Mouse (Mus musculus): ENCODE data around the gene Pilra. TPM values are rescaled to one million over a fixed set of nuclear protein-coding genes. Genes with fewer than 3 reads are reported as not detected.
A peak's percentile ranks its signal among the peaks of the same experiment; 100 is the strongest.

The Pilra gene
- total and polyA plus RNA-seq, 2 experiments from 2014 or later = 0.09 TPM; not detected in 1

- Histone ChIP-seq H3K27me3 (ENCODE audit: insufficient read depth, low read length) (no peaks in the 10 kb centered on the region), H3K27ac (ENCODE audit: low read depth, low read length) (no peak overlapping the region), H3K9ac (replicated peaks; ENCODE audit: low read length, poor library complexity, severe bottlenecking) (no peak overlapping the region), H3K9me3 (ENCODE audit: low read length) (no peaks in the 10 kb centered on the region), H3K4me2 (ENCODE audit: low read depth, low read length, poor library complexity, severe bottlenecking) (no peak overlapping the region), H3K4me1 (ENCODE audit: insufficient read depth, low read length) (no peaks in the 10 kb centered on the region), H3K36me3 (ENCODE audit: insufficient read depth, low read length) (no peaks in the 10 kb centered on the region), H3K4me3 (ENCODE audit: low read depth, low read length) (no peak overlapping the region)
- ATAC-seq (ENCODE audit: low FRiP score) = no peak
- no peak for DNase-seq (ENCODE audit: low spot score)
- 95% methylated on average over 2 of the region's 2 CpGs for WGBS
- TF ChIP-seq CTCF (IDR thresholded peaks at IDR 0.05) = no peak
Observed at GRCm38 (mm10) chr5:137825971-137826370, 10.1 kb downstream of the Pilra start.

- TF ChIP-seq CTCF (IDR thresholded peaks at IDR 0.05) = no peak
- WGBS = 89% methylated on average over 3 of the region's 3 CpGs
Observed at GRCm38 (mm10) chr5:137825030-137825429, 11.1 kb downstream of the Pilra start.

GRCm38 (mm10) chr5:137823455-137824045, 12.5 kb downstream of the Pilra start:
- H3K36me3 ChIP-seq (ENCODE audit: insufficient read depth, low read length) = no peaks in the 10 kb centered on the region
- ATAC-seq (ENCODE audit: low FRiP score) = no peak
- TF ChIP-seq CTCF (IDR thresholded peaks at IDR 0.05) = no peak
- 91% methylated on average over 6 of the region's 6 CpGs for WGBS
- H3K27ac ChIP-seq (ENCODE audit: low read depth, low read length) = no peak overlapping the region
- H3K4me3 ChIP-seq (ENCODE audit: low read depth, low read length) = no peak overlapping the region
- H3K9me3 ChIP-seq (ENCODE audit: low read length) = no peaks in the 10 kb centered on the region
- no peak for DNase-seq (ENCODE audit: low spot score)
- H3K4me1 ChIP-seq (ENCODE audit: insufficient read depth, low read length) = no peaks in the 10 kb centered on the region
- H3K27me3 ChIP-seq (ENCODE audit: insufficient read depth, low read length) = no peaks in the 10 kb centered on the region
- no peak overlapping the region for H3K4me2 ChIP-seq (ENCODE audit: low read depth, low read length, poor library complexity, severe bottlenecking)
- no peak overlapping the region for H3K9ac ChIP-seq (replicated peaks; ENCODE audit: low read length, poor library complexity, severe bottlenecking)

More at GRCm38 (mm10) chr5:137825030-137825429, 11.1 kb downstream of the Pilra start:
- ATAC-seq (ENCODE audit: low FRiP score) (no peak), DNase-seq (ENCODE audit: low spot score) (no peak)
- no peaks in the 10 kb centered on the region for H3K36me3 ChIP-seq (ENCODE audit: insufficient read depth, low read length)
- no peak overlapping the region for H3K4me3 ChIP-seq (ENCODE audit: low read depth, low read length)
- H3K9me3 ChIP-seq (ENCODE audit: low read length) = no peaks in the 10 kb centered on the region
- H3K27ac ChIP-seq (ENCODE audit: low read depth, low read length) = no peak overlapping the region
- H3K27me3 ChIP-seq (ENCODE audit: insufficient read depth, low read length) = no peaks in the 10 kb centered on the region
- no peaks in the 10 kb centered on the region for H3K4me1 ChIP-seq (ENCODE audit: insufficient read depth, low read length)
- H3K9ac ChIP-seq (replicated peaks; ENCODE audit: low read length, poor library complexity, severe bottlenecking) = no peak overlapping the region
- no peak overlapping the region for H3K4me2 ChIP-seq (ENCODE audit: low read depth, low read length, poor library complexity, severe bottlenecking)

DNA sequence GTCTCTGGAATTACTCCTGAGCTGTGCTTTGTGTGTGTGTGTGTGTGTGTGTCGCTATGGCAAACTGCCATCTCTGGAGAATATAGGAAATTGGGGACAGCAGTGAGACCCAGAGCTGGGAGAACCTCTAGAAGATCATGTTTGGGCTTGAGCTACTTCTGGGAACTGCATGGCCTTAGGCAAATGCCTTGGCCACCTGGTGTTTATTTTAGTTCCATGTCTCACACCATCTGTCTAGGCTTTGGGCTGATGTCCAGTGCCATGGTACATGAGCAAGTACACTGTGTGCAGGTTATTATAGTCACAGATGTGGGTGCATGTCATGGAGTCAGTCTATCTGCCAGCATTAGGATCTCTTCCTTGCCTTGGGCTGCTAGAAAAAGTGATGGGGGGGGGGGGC, 13.5 kb downstream of the Pilra start:
- Histone ChIP-seq H3K9ac (replicated peaks; ENCODE audit: low read length, poor library complexity, severe bottlenecking) (no peak overlapping the region), H3K27me3 (ENCODE audit: insufficient read depth, low read length) (no peaks in the 10 kb centered on the region), H3K9me3 (ENCODE audit: low read length) (no peaks in the 10 kb centered on the region), H3K36me3 (ENCODE audit: insufficient read depth, low read length) (no peaks in the 10 kb centered on the region), H3K4me1 (ENCODE audit: insufficient read depth, low read length) (no peaks in the 10 kb centered on the region), H3K4me3 (ENCODE audit: low read depth, low read length) (no peak overlapping the region), H3K27ac (ENCODE audit: low read depth, low read length) (no peak overlapping the region), H3K4me2 (ENCODE audit: low read depth, low read length, poor library complexity, severe bottlenecking) (no peak overlapping the region)
- DNase-seq (ENCODE audit: low spot score) (peak; percentile 3), ATAC-seq (ENCODE audit: low FRiP score) (no peak)
- 90% methylated on average over 1 of the region's 1 CpGs for WGBS
- no peak for TF ChIP-seq CTCF (IDR thresholded peaks at IDR 0.05)

- no peak for TF ChIP-seq CTCF (IDR thresholded peaks at IDR 0.05)
- DNase-seq (ENCODE audit: low spot score) (no peak), ATAC-seq (ENCODE audit: low FRiP score) (no peak)
- Histone ChIP-seq H3K36me3 (ENCODE audit: insufficient read depth, low read length) (no peaks in the 10 kb centered on the region), H3K27ac (ENCODE audit: low read depth, low read length) (no peak overlapping the region), H3K4me2 (ENCODE audit: low read depth, low read length, poor library complexity, severe bottlenecking) (no peak overlapping the region), H3K4me1 (ENCODE audit: insufficient read depth, low read length) (no peaks in the 10 kb centered on the region), H3K9ac (replicated peaks; ENCODE audit: low read length, poor library complexity, severe bottlenecking) (no peak overlapping the region), H3K4me3 (ENCODE audit: low read depth, low read length) (no peak overlapping the region), H3K27me3 (ENCODE audit: insufficient read depth, low read length) (no peaks in the 10 kb centered on the region), H3K9me3 (ENCODE audit: low read length) (no peaks in the 10 kb centered on the region)
- 70% methylated on average over 4 of the region's 4 CpGs for WGBS
Observed at GRCm38 (mm10) chr5:137822126-137822525, 14.0 kb downstream of the Pilra start.

- no peak for TF ChIP-seq CTCF (IDR thresholded peaks at IDR 0.05)
- no peaks in the 10 kb centered on the region for H3K9me3 ChIP-seq (ENCODE audit: low read length)
- no peak overlapping the region for H3K27ac ChIP-seq (ENCODE audit: low read depth, low read length)
- H3K27me3 ChIP-seq (ENCODE audit: insufficient read depth, low read length) = no peaks in the 10 kb centered on the region
- DNase-seq (ENCODE audit: low spot score) (no peak), ATAC-seq (ENCODE audit: low FRiP score) (no peak)
- H3K4me1 ChIP-seq (ENCODE audit: insufficient read depth, low read length) = no peaks in the 10 kb centered on the region
- no peak overlapping the region for H3K4me3 ChIP-seq (ENCODE audit: low read depth, low read length)
- WGBS = 73% methylated on average over 4 of the region's 4 CpGs
- H3K36me3 ChIP-seq (ENCODE audit: insufficient read depth, low read length) = no peaks in the 10 kb centered on the region
- H3K4me2 ChIP-seq (ENCODE audit: low read depth, low read length, poor library complexity, severe bottlenecking) = no peak overlapping the region
- H3K9ac ChIP-seq (replicated peaks; ENCODE audit: low read length, poor library complexity, severe bottlenecking) = no peak overlapping the region
Observed at GRCm38 (mm10) chr5:137817466-137818222, 18.4 kb downstream of the Pilra start.

Measured in midbrain, postnatal 0 days (tissue).